Mouse (Mus musculus): ENCODE data around the gene Anxa2. TPM values are rescaled to one million over a fixed set of nuclear protein-coding genes. Genes with fewer than 3 reads are reported as not detected.

Gene Anxa2
- total RNA-seq, 1 experiment = 344 TPM

GRCm38 (mm10) chr9:69456406-69457075 is 3.1 kb downstream of the Anxa2 start:
- Histone ChIP-seq H3K27ac (ENCODE audit: insufficient read depth, low read depth, low read length, poor library complexity, severe bottlenecking) (no peak overlapping the region), H3K36me3 (ENCODE audit: control insufficient read depth, insufficient read depth, low read length, poor library complexity, severe bottlenecking) (no peaks in the 10 kb centered on the region), H3K4me3 (ENCODE audit: insufficient read depth in 1 of 2, low read depth in 1 of 2, low read length in 2 of 2, poor library complexity in 1 of 2, severe bottlenecking in 1 of 2) (no peak overlapping the region), H3K9ac (ENCODE audit: insufficient read depth, low read depth, low read length, poor library complexity, severe bottlenecking) (no peak overlapping the region), H3K9me3 (ENCODE audit: control insufficient read depth, insufficient read depth, low read depth, low read length) (no peaks in the 10 kb centered on the region), H3K4me1 (ENCODE audit: control insufficient read depth in 2 of 2, insufficient read depth in 2 of 2, low read length in 2 of 2, poor library complexity in 1 of 2) (peaks cover 11 to 36% of the 10 kb centered on the region in 2 experiments)
- in situ Hi-C loops (cut with MboI; ENCODE audit: low sequenced_read_pairs in 2 of 2, unreplicated experiment in 2 of 2) = no loop called here
- no peak for DNase-seq (ENCODE audit: low read depth, low spot score)
- TF ChIP-seq CHD2 (IDR thresholded peaks at IDR 0.05; ENCODE audit: low read depth, low read length) = no peak
- no peak for TF ChIP-seq ZC3H11A (IDR thresholded peaks at IDR 0.05; ENCODE audit: borderline replicate concordance, low read depth, low read length)
- no peak for TF ChIP-seq ZNF384 (IDR thresholded peaks at IDR 0.05; ENCODE audit: low read depth, low read length)
- no peak for TF ChIP-seq MAFK (IDR thresholded peaks at IDR 0.05; ENCODE audit: insufficient read depth, low read depth, low read length)
- no peak for TF ChIP-seq HCFC1 (IDR thresholded peaks at IDR 0.05; ENCODE audit: borderline replicate concordance, insufficient read depth, low read length)

GRCm38 (mm10) chr9:69457143-69457542 is 3.7 kb downstream of the Anxa2 start:
- H3K36me3 ChIP-seq (ENCODE audit: control insufficient read depth, insufficient read depth, low read length, poor library complexity, severe bottlenecking) = no peaks in the 10 kb centered on the region
- no peak overlapping the region for H3K9ac ChIP-seq (ENCODE audit: insufficient read depth, low read depth, low read length, poor library complexity, severe bottlenecking)
- DNase-seq (ENCODE audit: low read depth, low spot score) = no peak
- in situ Hi-C loops (cut with MboI; ENCODE audit: low sequenced_read_pairs in 2 of 2, unreplicated experiment in 2 of 2) = no loop called here
- TF ChIP-seq ZC3H11A (IDR thresholded peaks at IDR 0.05; ENCODE audit: borderline replicate concordance, low read depth, low read length) = no peak
- TF ChIP-seq CHD2 (IDR thresholded peaks at IDR 0.05; ENCODE audit: low read depth, low read length) = no peak
- no peak for TF ChIP-seq HCFC1 (IDR thresholded peaks at IDR 0.05; ENCODE audit: borderline replicate concordance, insufficient read depth, low read length)
- TF ChIP-seq ZNF384 (IDR thresholded peaks at IDR 0.05; ENCODE audit: low read depth, low read length) = no peak
- TF ChIP-seq MAFK (IDR thresholded peaks at IDR 0.05; ENCODE audit: insufficient read depth, low read depth, low read length) = no peak
- peaks cover 11 to 36% of the 10 kb centered on the region in 2 experiments for H3K4me1 ChIP-seq (ENCODE audit: control insufficient read depth in 2 of 2, insufficient read depth in 2 of 2, low read length in 2 of 2, poor library complexity in 1 of 2)
- no peak overlapping the region for H3K4me3 ChIP-seq (ENCODE audit: insufficient read depth in 1 of 2, low read depth in 1 of 2, low read length in 2 of 2, poor library complexity in 1 of 2, severe bottlenecking in 1 of 2)
- H3K9me3 ChIP-seq (ENCODE audit: control insufficient read depth, insufficient read depth, low read depth, low read length) = no peaks in the 10 kb centered on the region
- no peak overlapping the region for H3K27ac ChIP-seq (ENCODE audit: insufficient read depth, low read depth, low read length, poor library complexity, severe bottlenecking)

GRCm38 (mm10) chr9:69457747-69458625 is 4.6 kb downstream of the Anxa2 start:
- Histone ChIP-seq H3K36me3 (ENCODE audit: control insufficient read depth, insufficient read depth, low read length, poor library complexity, severe bottlenecking) (no peaks in the 10 kb centered on the region), H3K4me3 (ENCODE audit: insufficient read depth in 1 of 2, low read depth in 1 of 2, low read length in 2 of 2, poor library complexity in 1 of 2, severe bottlenecking in 1 of 2) (no peak overlapping the region), H3K9me3 (ENCODE audit: control insufficient read depth, insufficient read depth, low read depth, low read length) (no peaks in the 10 kb centered on the region), H3K9ac (ENCODE audit: insufficient read depth, low read depth, low read length, poor library complexity, severe bottlenecking) (no peak overlapping the region), H3K27ac (ENCODE audit: insufficient read depth, low read depth, low read length, poor library complexity, severe bottlenecking) (no peak overlapping the region), H3K4me1 (ENCODE audit: control insufficient read depth in 2 of 2, insufficient read depth in 2 of 2, low read length in 2 of 2, poor library complexity in 1 of 2) (peaks cover 11 to 36% of the 10 kb centered on the region in 2 experiments)
- TF ChIP-seq ZC3H11A (IDR thresholded peaks at IDR 0.05; ENCODE audit: borderline replicate concordance, low read depth, low read length) (no peak), ZNF384 (IDR thresholded peaks at IDR 0.05; ENCODE audit: low read depth, low read length) (no peak), CHD2 (IDR thresholded peaks at IDR 0.05; ENCODE audit: low read depth, low read length) (no peak), MAFK (IDR thresholded peaks at IDR 0.05; ENCODE audit: insufficient read depth, low read depth, low read length) (no peak), HCFC1 (IDR thresholded peaks at IDR 0.05; ENCODE audit: borderline replicate concordance, insufficient read depth, low read length) (no peak)
- no peak for DNase-seq (ENCODE audit: low read depth, low spot score)
- in situ Hi-C loops (cut with MboI; ENCODE audit: low sequenced_read_pairs in 2 of 2, unreplicated experiment in 2 of 2) = no loop called here

- H3K4me1 ChIP-seq (ENCODE audit: control insufficient read depth in 2 of 2, insufficient read depth in 2 of 2, low read length in 2 of 2, poor library complexity in 1 of 2) = peaks cover 11 to 34% of the 10 kb centered on the region in 2 experiments
- no peaks in the 10 kb centered on the region for H3K9me3 ChIP-seq (ENCODE audit: control insufficient read depth, insufficient read depth, low read depth, low read length)
- no peak for TF ChIP-seq HCFC1 (IDR thresholded peaks at IDR 0.05; ENCODE audit: borderline replicate concordance, insufficient read depth, low read length)
- TF ChIP-seq MAFK (IDR thresholded peaks at IDR 0.05; ENCODE audit: insufficient read depth, low read depth, low read length) = no peak
- no peak for TF ChIP-seq ZC3H11A (IDR thresholded peaks at IDR 0.05; ENCODE audit: borderline replicate concordance, low read depth, low read length)
- no peak for TF ChIP-seq ZNF384 (IDR thresholded peaks at IDR 0.05; ENCODE audit: low read depth, low read length)
- TF ChIP-seq CHD2 (IDR thresholded peaks at IDR 0.05; ENCODE audit: low read depth, low read length) = no peak
- H3K4me3 ChIP-seq (ENCODE audit: insufficient read depth in 1 of 2, low read depth in 1 of 2, low read length in 2 of 2, poor library complexity in 1 of 2, severe bottlenecking in 1 of 2) = no peak overlapping the region
- H3K36me3 ChIP-seq (ENCODE audit: control insufficient read depth, insufficient read depth, low read length, poor library complexity, severe bottlenecking) = no peaks in the 10 kb centered on the region
- in situ Hi-C loops (cut with MboI; ENCODE audit: low sequenced_read_pairs in 2 of 2, unreplicated experiment in 2 of 2) = no loop called here
- DNase-seq (ENCODE audit: low read depth, low spot score) = no peak
- no peak overlapping the region for H3K9ac ChIP-seq (ENCODE audit: insufficient read depth, low read depth, low read length, poor library complexity, severe bottlenecking)
- no peak overlapping the region for H3K27ac ChIP-seq (ENCODE audit: insufficient read depth, low read depth, low read length, poor library complexity, severe bottlenecking)
Observed at GRCm38 (mm10) chr9:69458982-69459381, 5.6 kb downstream of the Anxa2 start.
